Mouse (Mus musculus): Measurements from ENCODE around the gene Aloxe3. TPM values are rescaled to one million over a fixed set of nuclear protein-coding genes. Genes with fewer than 3 reads are reported as not detected.

Gene Aloxe3
- polyA plus RNA-seq, 1 experiment from 2014 or later, result 4.3 TPM

- no peak overlapping the region; the same call in 1 of the 2 replicates for H3K4me3 ChIP-seq (replicated peaks; ENCODE audit: low read length)
- peaks cover 6% of the 10 kb centered on the region; the same call in 1 of the 2 replicates for H3K27me3 ChIP-seq (ENCODE audit: control insufficient read depth, insufficient read depth, low read length)
- H3K4me2 ChIP-seq (replicated peaks), result peak overlapping the region; percentile 56
- DNase-seq (ENCODE audit: low spot score) (no peak), ATAC-seq (ENCODE audit: low FRiP score) (no peak)
- H3K27ac ChIP-seq, result no peak overlapping the region
- WGBS, result 71% methylated on average over 4 of the region's 4 CpGs
- H3K9ac ChIP-seq, result no peak overlapping the region
- peaks cover 4% of the 10 kb centered on the region; the same call in 1 of the 2 replicates for H3K4me1 ChIP-seq (replicated peaks; ENCODE audit: control insufficient read depth, insufficient read depth, low read length)
- peaks cover 29% of the 10 kb centered on the region for H3K36me3 ChIP-seq (replicated peaks; ENCODE audit: control insufficient read depth, insufficient read depth)
- H3K9me3 ChIP-seq (ENCODE audit: control insufficient read depth, low read length), result no peaks in the 10 kb centered on the region
Observed at GRCm38 (mm10) chr11:69111865-69112264, 13.8 kb upstream of the Aloxe3 start.

GRCm38 (mm10) chr11:69114018-69114417 lies 11.7 kb upstream of the Aloxe3 start:
- no peak for ATAC-seq (ENCODE audit: low FRiP score)
- Histone ChIP-seq H3K36me3 (replicated peaks; ENCODE audit: control insufficient read depth, insufficient read depth) (peaks cover 7% of the 10 kb centered on the region), H3K9ac (no peak overlapping the region), H3K4me1 (replicated peaks; ENCODE audit: control insufficient read depth, insufficient read depth, low read length) (peaks cover 14% of the 10 kb centered on the region), H3K4me2 (replicated peaks) (no peak overlapping the region), H3K27me3 (ENCODE audit: control insufficient read depth, insufficient read depth, low read length) (peaks cover 6% of the 10 kb centered on the region; the same call in 1 of the 2 replicates), H3K27ac (no peak overlapping the region), H3K9me3 (ENCODE audit: control insufficient read depth, low read length) (no peaks in the 10 kb centered on the region), H3K4me3 (replicated peaks; ENCODE audit: low read length) (no peak overlapping the region)
- DNase-seq (ENCODE audit: low spot score), result no peak
- WGBS, result 78% methylated on average over 3 of the region's 3 CpGs

GRCm38 (mm10) chr11:69114621-69115020 lies 11.1 kb upstream of the Aloxe3 start:
- Histone ChIP-seq H3K9me3 (ENCODE audit: control insufficient read depth, low read length) (no peaks in the 10 kb centered on the region), H3K36me3 (replicated peaks; ENCODE audit: control insufficient read depth, insufficient read depth) (peaks cover 1% of the 10 kb centered on the region; the same call in 1 of the 2 replicates), H3K4me2 (replicated peaks) (no peak overlapping the region), H3K4me3 (replicated peaks; ENCODE audit: low read length) (no peak overlapping the region), H3K27me3 (ENCODE audit: control insufficient read depth, insufficient read depth, low read length) (peaks cover 6% of the 10 kb centered on the region; the same call in 1 of the 2 replicates), H3K27ac (no peak overlapping the region), H3K4me1 (replicated peaks; ENCODE audit: control insufficient read depth, insufficient read depth, low read length) (peaks cover 17% of the 10 kb centered on the region), H3K9ac (no peak overlapping the region)
- WGBS, result 87% methylated on average over 3 of the region's 3 CpGs
- no peak for ATAC-seq (ENCODE audit: low FRiP score)
- no peak for DNase-seq (ENCODE audit: low spot score)

GRCm38 (mm10) chr11:69116843-69117242 lies 8.9 kb upstream of the Aloxe3 start:
- DNase-seq (ENCODE audit: low spot score) (no peak), ATAC-seq (ENCODE audit: low FRiP score) (no peak)
- H3K27ac ChIP-seq, result no peak overlapping the region
- no peaks in the 10 kb centered on the region for H3K36me3 ChIP-seq (replicated peaks; ENCODE audit: control insufficient read depth, insufficient read depth)
- H3K4me2 ChIP-seq (replicated peaks), result peak overlapping the region; percentile 98
- no peaks in the 10 kb centered on the region for H3K9me3 ChIP-seq (ENCODE audit: control insufficient read depth, low read length)
- 63% methylated on average over 5 of the region's 5 CpGs for WGBS
- peaks cover 24% of the 10 kb centered on the region for H3K4me1 ChIP-seq (replicated peaks; ENCODE audit: control insufficient read depth, insufficient read depth, low read length)
- peak overlapping the region; percentile 64 for H3K4me3 ChIP-seq (replicated peaks; ENCODE audit: low read length)
- no peak overlapping the region; the same call in 1 of the 2 replicates for H3K9ac ChIP-seq
- H3K27me3 ChIP-seq (ENCODE audit: control insufficient read depth, insufficient read depth, low read length), result peaks cover 25% of the 10 kb centered on the region

GRCm38 (mm10) chr11:69117737-69118695 lies 7.7 kb upstream of the Aloxe3 start:
- Histone ChIP-seq H3K9me3 (ENCODE audit: control insufficient read depth, low read length) (no peaks in the 10 kb centered on the region), H3K27ac (peak overlapping the region; percentile 56), H3K36me3 (replicated peaks; ENCODE audit: control insufficient read depth, insufficient read depth) (no peaks in the 10 kb centered on the region), H3K4me2 (replicated peaks) (peak overlapping the region; percentile 98), H3K9ac (peak overlapping the region; percentile 67), H3K4me1 (replicated peaks; ENCODE audit: control insufficient read depth, insufficient read depth, low read length) (peaks cover 24% of the 10 kb centered on the region), H3K27me3 (ENCODE audit: control insufficient read depth, insufficient read depth, low read length) (peaks cover 25% of the 10 kb centered on the region), H3K4me3 (replicated peaks; ENCODE audit: low read length) (peak overlapping the region; percentile 64)
- DNase-seq (ENCODE audit: low spot score) (peak; percentile 39), ATAC-seq (ENCODE audit: low FRiP score) (no peak)
- WGBS, result under 1% methylated on average over 45 of the region's 45 CpGs

- Histone ChIP-seq H3K4me1 (replicated peaks; ENCODE audit: control insufficient read depth, insufficient read depth, low read length) (peaks cover 24% of the 10 kb centered on the region), H3K9ac (peak overlapping the region; percentile 34; the same call in 1 of the 2 replicates), H3K4me2 (replicated peaks) (peak overlapping the region; percentile 98), H3K9me3 (ENCODE audit: control insufficient read depth, low read length) (no peaks in the 10 kb centered on the region), H3K36me3 (replicated peaks; ENCODE audit: control insufficient read depth, insufficient read depth) (no peaks in the 10 kb centered on the region), H3K27ac (no peak overlapping the region), H3K27me3 (ENCODE audit: control insufficient read depth, insufficient read depth, low read length) (peaks cover 25% of the 10 kb centered on the region), H3K4me3 (replicated peaks; ENCODE audit: low read length) (peak overlapping the region; percentile 64)
- peak; percentile 100 for DNase-seq (ENCODE audit: low spot score)
- ATAC-seq (ENCODE audit: low FRiP score), result no peak
- WGBS, result under 1% methylated on average over 15 of the region's 15 CpGs
Observed at GRCm38 (mm10) chr11:69118765-69119164, 6.9 kb upstream of the Aloxe3 start.

- 32% methylated on average over 14 of the region's 14 CpGs for WGBS
- Histone ChIP-seq H3K4me2 (replicated peaks) (peak overlapping the region; percentile 98), H3K36me3 (replicated peaks; ENCODE audit: control insufficient read depth, insufficient read depth) (no peaks in the 10 kb centered on the region), H3K4me1 (replicated peaks; ENCODE audit: control insufficient read depth, insufficient read depth, low read length) (peaks cover 24% of the 10 kb centered on the region), H3K9me3 (ENCODE audit: control insufficient read depth, low read length) (no peaks in the 10 kb centered on the region), H3K27me3 (ENCODE audit: control insufficient read depth, insufficient read depth, low read length) (peaks cover 25% of the 10 kb centered on the region), H3K9ac (no peak overlapping the region), H3K27ac (no peak overlapping the region), H3K4me3 (replicated peaks; ENCODE audit: low read length) (peak overlapping the region; percentile 64; the same call in 1 of the 2 replicates)
- DNase-seq (ENCODE audit: low spot score) (no peak), ATAC-seq (ENCODE audit: low FRiP score) (no peak)
Observed at GRCm38 (mm10) chr11:69119446-69120155, 6.1 kb upstream of the Aloxe3 start.

- H3K4me3 ChIP-seq (replicated peaks; ENCODE audit: low read length), result peak within 1 kb of the TSS; percentile 64
- 3% methylated on average over 27 of the region's 27 CpGs for WGBS
- ATAC-seq (ENCODE audit: low FRiP score) (no peak), DNase-seq (ENCODE audit: low spot score) (peak; percentile 28)
- no peaks in the 10 kb centered on the region for H3K9me3 ChIP-seq (ENCODE audit: control insufficient read depth, low read length)
- H3K4me2 ChIP-seq (replicated peaks), result peak within 1 kb of the TSS; percentile 98
- no peak within 1 kb of the TSS for H3K27ac ChIP-seq
- H3K27me3 ChIP-seq (ENCODE audit: control insufficient read depth, insufficient read depth, low read length), result peaks cover 25% of the 10 kb centered on the region
- H3K9ac ChIP-seq, result peak within 1 kb of the TSS; percentile 51
- H3K4me1 ChIP-seq (replicated peaks; ENCODE audit: control insufficient read depth, insufficient read depth, low read length), result peaks cover 24% of the 10 kb centered on the region
- no peaks in the 10 kb centered on the region for H3K36me3 ChIP-seq (replicated peaks; ENCODE audit: control insufficient read depth, insufficient read depth)
Observed at GRCm38 (mm10) chr11:69120221-69121000, 5.3 kb upstream of the Aloxe3 start, which contains the start of gene Hes7. Gene Hes7 (plus strand): TSS chr11:69120404.

Data from hindbrain, embryonic 14.5 days (tissue).